Mouse (Mus musculus) CH12.LX (cell line): ENCODE results near the gene Btbd2. TPM values are rescaled to one million over a fixed set of nuclear protein-coding genes. Genes with fewer than 3 reads are reported as not detected.

Experiments used
- DNase-seq: peaks from one replicate; pipeline ENCODE4 v3.0.0-alpha.2; 2013; ENCODE audit errors: extremely low read depth
- H3K27ac ChIP-seq: 2 replicates; pipeline ENCODE4 v1.5.1; 2012; ENCODE audit warnings: low read depth, mild to moderate bottlenecking, control low read depth, moderate library complexity; ENCODE audit not compliant: insufficient read depth
- H3K27me3 ChIP-seq: replicated peaks from 2 replicates; pipeline ENCODE3; 2012; ENCODE audit warnings: inconsistent platforms
- H3K36me3 ChIP-seq, 2 experiments: replicated peaks in 1 of 2; 2 replicates each; pipeline versions ENCODE3 to v1.6.1; 2012; ENCODE audit warnings: inconsistent platforms in 1 of 2, low read length in 1 of 2, mild to moderate bottlenecking in 1 of 2, mixed read lengths in 1 of 2, moderate library complexity in 1 of 2; ENCODE audit not compliant: control insufficient read depth in 1 of 2, insufficient read depth in 1 of 2
- H3K4me1 ChIP-seq, 2 experiments: 2 replicates each; pipeline ENCODE4 v1.6.1; 2012; ENCODE audit warnings: inconsistent platforms in 1 of 2, moderate library complexity in 1 of 2; ENCODE audit not compliant: insufficient read depth in 2 of 2, control insufficient read depth in 1 of 2
- H3K4me2 ChIP-seq: 2 replicates; pipeline ENCODE4 v1.6.1; 2012; ENCODE audit warnings: low read depth, mild to moderate bottlenecking, control low read depth; ENCODE audit not compliant: poor library complexity, insufficient read depth, severe bottlenecking
- H3K4me3 ChIP-seq, 3 experiments: fragments of 150-350 bp in 1 of 3; sonication (generic) in 1 of 3; replicated peaks in 1 of 3; 2 replicates each; pipeline versions ENCODE3 to v1.5.1; 2011 to 2012; ENCODE audit warnings: low read depth in 2 of 3, low read length in 2 of 3, mild to moderate bottlenecking in 2 of 3, moderate library complexity in 2 of 3, control low read depth in 1 of 3, improper control_type of control experiment in 1 of 3, inconsistent platforms in 1 of 3, mixed read lengths in 1 of 3; ENCODE audit not compliant: poor library complexity in 1 of 3
- H3K79me2 ChIP-seq: replicated peaks from 2 replicates; pipeline ENCODE4 v1.6.1; 2012; ENCODE audit warnings: mild to moderate bottlenecking, moderate library complexity; ENCODE audit not compliant: control insufficient read depth, poor library complexity, insufficient read depth, severe bottlenecking; ENCODE audit errors: extremely low read depth
- H3K9ac ChIP-seq: 2 replicates; pipeline ENCODE4 v1.6.1; 2012; ENCODE audit warnings: low read depth, mild to moderate bottlenecking, control low read depth, moderate library complexity; ENCODE audit not compliant: insufficient read depth
- H3K9me3 ChIP-seq: replicated peaks from 2 replicates; pipeline ENCODE3; 2012; ENCODE audit warnings: low read length, inconsistent platforms, mixed read lengths
- BHLHE40 ChIP-seq: IDR thresholded peaks from 2 replicates; pipeline ENCODE4 v1.6.1; 2011; ENCODE audit warnings: mild to moderate bottlenecking, low read depth, low read length, improper control_type of control experiment
- CHD1 ChIP-seq: IDR thresholded peaks from 2 replicates; pipeline ENCODE4 v1.6.1; 2012; ENCODE audit warnings: low read depth, low read length, improper control_type of control experiment, inconsistent platforms
- EP300 ChIP-seq: IDR thresholded peaks from 2 replicates; pipeline ENCODE4 v1.6.1; 2011; ENCODE audit warnings: low read length, improper control_type of control experiment
- GABPA ChIP-seq: IDR thresholded peaks from 2 replicates; pipeline ENCODE4 v1.6.1; 2012; ENCODE audit warnings: low read depth, low read length, improper control_type of control experiment, inconsistent platforms; ENCODE audit not compliant: insufficient replicate concordance
- IRF4 ChIP-seq: IDR thresholded peaks from 2 replicates; pipeline ENCODE4 v1.6.1; 2014; ENCODE audit warnings: low read depth, mild to moderate bottlenecking, inconsistent platforms, low read length, improper control_type of control experiment
- JUN ChIP-seq: IDR thresholded peaks from 2 replicates; pipeline ENCODE4 v1.6.1; 2011; ENCODE audit warnings: low read depth, mild to moderate bottlenecking, low read length, improper control_type of control experiment, moderate library complexity; ENCODE audit not compliant: insufficient read depth
- MAFK ChIP-seq: IDR thresholded peaks from 2 replicates; pipeline ENCODE4 v1.6.1; 2011; ENCODE audit warnings: low read length, improper control_type of control experiment; ENCODE audit not compliant: insufficient replicate concordance
- MAX ChIP-seq: IDR thresholded peaks from 2 replicates; pipeline ENCODE4 v1.6.1; 2011; ENCODE audit warnings: low read length, improper control_type of control experiment
- MEF2A ChIP-seq: IDR thresholded peaks from 2 replicates; pipeline ENCODE4 v1.6.1; 2014; ENCODE audit warnings: low read depth, mild to moderate bottlenecking, inconsistent platforms, low read length, improper control_type of control experiment, borderline replicate concordance
- MXI1 ChIP-seq: IDR thresholded peaks from 2 replicates; pipeline ENCODE4 v1.6.1; 2011; ENCODE audit warnings: mild to moderate bottlenecking, low read depth, low read length, improper control_type of control experiment
- MYC ChIP-seq: IDR thresholded peaks from 2 replicates; pipeline ENCODE4 v1.6.1; 2011; ENCODE audit warnings: low read depth, mild to moderate bottlenecking, improper control_type of control experiment, low read length
- NELFE ChIP-seq: IDR thresholded peaks from 2 replicates; pipeline ENCODE4 v1.6.1; 2011; ENCODE audit warnings: low read depth, low read length, improper control_type of control experiment
- POLR2A ChIP-seq: IDR thresholded peaks from 2 replicates; pipeline ENCODE4 v1.6.1; 2011; ENCODE audit warnings: low read depth, mild to moderate bottlenecking, improper control_type of control experiment, low read length
- POLR2AphosphoS2 ChIP-seq: IDR thresholded peaks from 2 replicates; pipeline ENCODE4 v1.6.1; 2011; ENCODE audit warnings: low read depth, low read length, improper control_type of control experiment
- RCOR1 ChIP-seq: conservative IDR thresholded peaks from 2 replicates; pipeline ENCODE4 v1.6.1; 2012; ENCODE audit warnings: low read depth, mild to moderate bottlenecking, inconsistent platforms, low read length, improper control_type of control experiment
- TCF12 ChIP-seq: IDR thresholded peaks from 2 replicates; pipeline ENCODE4 v1.6.1; 2014; ENCODE audit warnings: low read depth, mild to moderate bottlenecking, inconsistent platforms, low read length, improper control_type of control experiment
- USF1 ChIP-seq: IDR thresholded peaks from 2 replicates; pipeline ENCODE4 v1.6.1; 2014; ENCODE audit warnings: low read depth, mild to moderate bottlenecking, inconsistent platforms, low read length, improper control_type of control experiment
- ZC3H11A ChIP-seq: IDR thresholded peaks from 2 replicates; pipeline ENCODE4 v1.6.1; 2012; ENCODE audit warnings: low read depth, mild to moderate bottlenecking, inconsistent platforms, low read length, improper control_type of control experiment
- ZKSCAN1 ChIP-seq: IDR thresholded peaks from 2 replicates; pipeline ENCODE4 v1.6.1; 2012; ENCODE audit warnings: low read depth, inconsistent platforms, low read length, improper control_type of control experiment, borderline replicate concordance
- ZMIZ1 ChIP-seq: IDR thresholded peaks from 2 replicates; pipeline ENCODE4 v1.6.1; 2012; ENCODE audit warnings: low read depth, mild to moderate bottlenecking, inconsistent platforms, low read length, improper control_type of control experiment
- dilution Hi-C: fragments of 300-500 bp; cut with MboI; formaldehyde crosslinking; loops from 2 replicates; pipeline ENCODE4 v1.14.3; 2020; ENCODE audit warnings: low sequenced_read_pairs; ENCODE audit not compliant: extremely low pct_unique_long_range_greater_than_20kb, extremely low pct_ligation_motif_present
- in situ Hi-C: fragments of 300-500 bp; cut with MboI; formaldehyde crosslinking; loops from 3 replicates; pipeline ENCODE4 v1.14.3; 2019; ENCODE audit warnings: low sequenced_read_pairs, low pct_ligation_motif_present, low pct_unique_long_range_greater_than_20kb, mixed read lengths
- polyA plus RNA-seq: library from polyadenylated mRNA; unstranded; fragments of >175 nt; gene quantifications from 2 replicates; pipeline ENCODE4 v1.2.1, GENCODE M21; 2012; ENCODE audit warnings: low read depth; ENCODE audit not compliant: insufficient read length
- total RNA-seq, 2 experiments: library from RNA; depleted of rRNA; stranded (reverse); fragments of 300-350 nt in 1 of 2; fragments of >200 nt in 1 of 2; gene quantifications; 2 replicates each; pipeline ENCODE4 v1.2.3; 2012 to 2014

Gene Btbd2
- total and polyA plus RNA-seq, 3 experiments: 11.1 to 26.2 (median 19.4) TPM

DNA sequence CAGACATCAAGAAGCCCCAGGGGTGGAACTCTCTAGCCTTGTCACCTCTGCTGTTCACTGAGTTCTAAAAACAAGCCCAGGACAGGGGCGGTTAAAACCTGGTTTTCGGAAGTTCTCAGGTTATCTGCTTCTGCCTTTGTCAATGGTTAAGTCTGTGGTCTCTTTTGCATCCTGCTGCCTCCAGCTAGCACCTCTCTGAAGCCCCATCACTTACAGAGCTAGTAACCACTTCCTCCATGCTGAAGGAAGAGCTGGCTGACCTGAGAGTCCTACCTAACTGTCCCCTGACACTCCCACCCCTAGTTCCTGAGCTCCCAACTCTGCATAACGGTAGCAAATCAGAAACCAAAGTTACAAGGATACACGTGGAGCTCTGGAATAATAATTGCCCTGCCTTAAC, 43.9 kb upstream of the Btbd2 start (continued):
- TF ChIP-seq MEF2A: peak; percentile 44; the same call in 1 of the 2 replicates
- no peak for TF ChIP-seq RCOR1
- TF ChIP-seq ZC3H11A: no peak
- TF ChIP-seq IRF4: no peak; the same call in 1 of the 2 replicates
- peak; percentile 39; the same call in 1 of the 2 replicates for TF ChIP-seq NELFE
- no peak for TF ChIP-seq GABPA
- 0 out of 2 replicates have a peak, but pooled peaks have one; percentile 11 for TF ChIP-seq MAFK
- peak; percentile 86 for TF ChIP-seq MXI1
- TF ChIP-seq POLR2A: peak; percentile 47
- TF ChIP-seq JUN: no peak
- TF ChIP-seq ZKSCAN1: no peak
- TF ChIP-seq MAX: peak; percentile 64; the same call in 1 of the 2 replicates
- no peak for TF ChIP-seq MYC
- TF ChIP-seq EP300: peak; percentile 60
- peak; percentile 65 for TF ChIP-seq TCF12

DNA sequence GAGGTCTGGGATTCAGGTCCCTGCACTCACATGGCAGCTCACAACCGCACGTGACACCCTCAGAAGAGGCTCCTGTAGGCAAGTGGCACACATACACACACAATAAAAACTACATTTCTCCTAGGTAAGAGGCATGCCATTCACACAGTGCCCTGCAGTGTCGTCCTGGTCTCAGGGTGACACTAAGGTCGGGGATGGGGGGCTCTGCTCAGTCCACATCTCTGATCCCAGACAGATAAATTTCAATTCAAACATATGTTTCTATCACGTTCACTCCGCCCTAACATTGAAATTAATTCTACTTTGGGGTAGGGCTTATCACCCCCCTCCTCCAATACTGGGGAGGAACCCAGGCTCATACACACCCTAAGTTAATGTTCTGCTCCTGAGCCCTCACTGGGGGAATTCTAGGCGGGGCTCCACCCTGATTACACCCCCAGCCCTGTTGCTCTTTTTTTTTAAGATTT, 43.2 kb upstream of the Btbd2 start:
- H3K4me1 ChIP-seq: peaks cover 30 to 65% of the 10 kb centered on the region in 2 experiments
- H3K9ac ChIP-seq: peak overlapping the region; percentile 60
- H3K27me3 ChIP-seq: no peaks in the 10 kb centered on the region
- no peak for DNase-seq
- peak overlapping the region; percentile 59 to 88 (median 78) for H3K4me3 ChIP-seq
- no peaks in the 10 kb centered on the region for H3K9me3 ChIP-seq
- peaks cover 0 to 25% of the 10 kb centered on the region in 2 experiments for H3K36me3 ChIP-seq
- H3K79me2 ChIP-seq: peaks cover 23% of the 10 kb centered on the region
- in situ Hi-C loops: no loop called here
- peak overlapping the region; percentile 71 for H3K27ac ChIP-seq
- peak overlapping the region; percentile 83 for H3K4me2 ChIP-seq
- TF ChIP-seq CHD1: peak; percentile 69; the same call in 1 of the 2 replicates
- TF ChIP-seq MYC: peak; percentile 77; the same call in 1 of the 2 replicates
- TF ChIP-seq MAX: peak; percentile 82
- TF ChIP-seq BHLHE40: peak; percentile 95
- peak; percentile 25; the same call in 1 of the 2 replicates for TF ChIP-seq USF1
- TF ChIP-seq POLR2AphosphoS2: peak; percentile 63; the same call in 1 of the 2 replicates
- TF ChIP-seq ZMIZ1: no peak
- TF ChIP-seq MAFK: no peak
- TF ChIP-seq MXI1: peak; percentile 66
- dilution Hi-C loops: no loop called here
